Mouse (Mus musculus): ENCODE measurements around the gene Hs2st1.

DNA sequence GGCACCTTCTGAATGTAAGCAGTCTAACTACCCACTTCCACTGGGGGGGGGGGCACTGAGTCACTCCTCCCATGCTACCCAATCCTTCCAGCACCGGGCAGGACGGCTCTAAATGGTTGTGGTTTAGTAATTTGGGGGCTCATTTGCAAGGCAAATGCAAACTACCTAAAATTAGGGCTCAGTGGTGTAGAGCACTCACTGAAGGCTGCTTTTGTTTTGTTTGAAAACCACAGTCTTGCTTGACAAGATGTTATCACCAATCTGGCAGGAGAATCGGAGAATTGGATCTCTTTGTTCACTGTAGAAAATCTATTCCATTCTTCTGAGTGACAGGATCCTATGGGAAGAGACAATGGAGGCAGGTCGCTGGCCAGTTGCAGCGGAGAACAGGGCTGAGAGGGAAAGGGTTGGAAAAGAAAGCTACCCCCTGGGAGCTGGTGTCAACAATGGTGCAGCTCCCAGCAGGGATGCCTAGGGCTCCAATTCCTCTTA lies 158.9 kb downstream of the Hs2st1 start:
- no peak for TF ChIP-seq TAL1 (IDR thresholded peaks at IDR 0.05; ENCODE audit: low read length)
- TF ChIP-seq GATA1 (IDR thresholded peaks at IDR 0.05; ENCODE audit: low read length), result no peak

Data from erythroblast, embryonic 14.5 days (primary cell).